Mouse (Mus musculus) cerebellum, postnatal 36 days (tissue): ENCODE measurements at regions not wholly inside any gene's neighbourhood (a gene's known extent, or its start where the extent isn't known, plus 50 kb on each side); places are given as distances from the start of the nearest gene placed in this dataset.
A peak's percentile ranks its signal among the peaks of the same experiment; 100 is the strongest.

Source experiments
- DNase-seq, 2 experiments: peaks; one replicate each; pipeline ENCODE4 v3.0.0; 2021 to 2022; ENCODE audit warnings: mixed read lengths in 2 of 2

DNA sequence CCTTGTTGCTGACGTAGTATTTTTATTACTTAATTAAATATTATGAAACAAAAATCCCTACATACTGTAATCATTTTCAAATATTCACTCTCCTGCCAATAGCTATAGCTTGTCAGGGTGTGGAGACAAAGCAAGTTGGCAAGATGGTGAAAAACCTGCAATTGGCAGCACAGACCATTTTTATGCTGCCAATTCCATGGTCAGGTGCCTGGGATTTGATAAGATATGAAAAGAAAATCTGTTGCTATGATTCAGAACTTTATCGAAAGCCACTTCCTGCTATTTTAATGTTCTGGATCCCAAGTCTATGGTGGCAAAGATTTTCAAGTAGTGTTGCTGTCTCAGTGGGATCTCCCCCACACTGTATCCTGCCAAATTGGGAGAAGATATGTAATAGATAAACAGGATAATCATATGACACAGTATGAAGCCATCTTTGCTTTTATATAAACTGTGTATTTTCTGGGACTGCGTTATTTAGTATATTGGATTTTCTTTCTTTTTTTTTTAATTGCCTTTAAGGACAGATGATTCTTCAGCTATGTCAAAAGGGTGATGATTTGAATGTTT, 165.3 kb upstream of the Lrrc3b start:
- peak; percentile 9 to 10 for DNase-seq

DNA sequence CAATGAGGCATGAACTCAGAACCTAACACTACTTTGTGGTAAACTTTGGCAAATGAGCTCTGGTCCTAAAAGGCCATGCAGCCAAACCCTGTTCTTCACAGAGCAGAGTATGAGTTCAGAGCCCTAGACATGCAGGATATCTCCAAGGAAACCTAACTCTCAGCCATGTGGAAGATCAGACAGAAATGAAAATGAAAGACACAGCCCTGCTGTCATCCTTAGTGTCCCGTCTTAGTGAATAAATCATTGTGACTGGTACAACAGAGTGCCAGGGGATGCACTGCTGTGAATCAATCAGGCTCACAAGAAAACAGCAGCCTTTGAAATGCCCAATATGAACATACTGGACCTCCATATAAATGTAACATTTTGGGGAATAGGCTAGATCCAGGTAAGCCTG, 171.4 kb upstream of the Lrrc3b start:
- DNase-seq = no peak

DNA sequence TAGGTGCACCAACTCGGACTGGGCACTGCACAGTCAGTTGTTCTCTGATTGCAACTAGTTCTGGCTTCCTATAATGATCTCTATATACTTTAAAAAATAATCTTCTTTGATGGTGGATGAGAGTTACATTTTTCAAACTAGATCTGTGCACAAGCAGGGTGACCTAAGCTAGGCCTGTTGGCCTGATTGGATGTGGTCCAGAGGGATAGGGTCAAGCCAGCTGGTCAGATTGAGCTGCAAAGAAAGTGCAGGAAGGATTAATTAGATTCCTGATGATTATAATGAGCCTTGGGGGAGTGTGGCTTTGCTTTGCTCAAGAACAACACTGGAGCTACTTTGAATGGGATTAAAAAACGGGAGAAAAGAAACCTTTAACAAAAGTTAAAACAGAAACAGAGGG, 195.8 kb upstream of the Lrrc3b start:
- peak; percentile 45 to 60 for DNase-seq

DNA sequence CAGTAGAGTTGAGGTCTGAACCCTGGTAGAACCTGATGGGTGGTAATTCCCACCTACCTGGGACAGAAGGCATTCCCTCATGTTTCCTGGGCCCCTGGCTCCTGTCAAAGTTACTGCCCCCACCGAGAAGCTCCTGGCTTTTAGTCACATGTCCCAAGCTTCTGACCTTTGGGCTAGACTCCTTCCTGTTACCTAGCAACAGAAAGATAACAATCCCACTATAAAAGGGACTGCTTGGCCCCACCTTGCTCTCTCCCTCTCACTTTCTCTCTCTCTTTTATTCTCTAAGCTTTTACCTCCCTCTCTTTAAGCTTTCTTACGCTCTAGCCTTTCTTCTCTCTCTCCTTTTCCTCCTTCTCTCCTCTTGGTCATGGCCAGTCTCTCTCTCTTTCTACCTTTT, 198.9 kb upstream of the Lrrc3b start:
- no peak for DNase-seq

DNA sequence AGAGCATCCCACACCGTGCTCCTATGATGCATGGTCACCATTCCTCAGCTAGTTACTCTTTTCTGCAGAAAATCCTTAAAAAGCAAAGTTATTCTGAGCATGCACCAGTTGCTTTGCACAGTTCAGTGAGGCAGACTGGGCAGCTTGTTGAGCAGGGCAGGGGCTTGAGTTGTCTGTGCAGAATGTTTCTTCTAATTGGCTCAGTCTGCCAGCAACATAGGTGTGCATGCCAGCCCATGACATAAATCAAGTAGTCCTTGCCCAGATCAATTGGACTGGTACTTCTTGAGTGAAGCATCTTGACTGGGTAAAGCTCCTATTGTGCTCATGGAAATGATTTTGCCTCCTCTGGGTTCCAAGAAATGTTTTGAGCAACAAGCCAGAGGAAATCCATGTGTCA, 200.1 kb upstream of the Lrrc3b start:
- DNase-seq = no peak

DNA sequence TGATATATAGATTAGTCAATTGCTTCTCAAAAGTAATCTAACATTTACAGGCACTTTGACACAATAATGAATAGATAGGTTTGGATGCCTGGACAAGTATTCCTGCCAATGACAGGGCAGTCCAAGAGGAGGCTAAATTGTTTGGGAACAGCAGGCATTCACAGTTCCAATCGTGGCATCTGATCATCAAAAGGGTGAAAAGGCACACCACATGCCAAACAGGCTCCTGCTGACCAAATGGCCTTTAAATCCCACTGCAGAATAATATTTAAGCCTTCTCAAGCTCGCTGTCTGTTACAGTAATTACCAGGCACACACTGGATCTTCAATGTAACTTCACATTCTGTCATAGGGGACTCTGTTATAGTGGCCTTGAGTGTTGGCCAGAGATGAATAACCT, 222.1 kb upstream of the Lrrc3b start:
- peak; percentile 34 to 57 for DNase-seq

DNA sequence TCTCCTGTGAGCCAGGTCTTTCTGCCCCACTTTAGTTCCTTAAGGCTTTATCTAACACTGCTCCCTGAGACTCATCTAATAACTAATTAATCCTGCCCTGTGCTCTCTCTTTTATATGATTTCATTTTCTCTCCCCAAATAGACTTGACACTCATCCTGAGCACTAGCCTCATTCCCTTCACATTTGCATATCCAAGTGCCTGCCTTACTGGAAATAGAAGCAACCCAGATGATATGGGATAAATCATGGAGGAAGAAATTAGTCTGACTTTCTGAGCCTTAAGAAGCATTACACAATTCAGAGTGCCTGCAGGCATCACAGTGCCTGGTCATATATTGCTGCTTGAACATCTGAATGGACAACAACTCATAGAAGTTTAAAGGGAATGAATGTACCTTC, 233.5 kb upstream of the Lrrc3b start:
- no peak for DNase-seq

DNA sequence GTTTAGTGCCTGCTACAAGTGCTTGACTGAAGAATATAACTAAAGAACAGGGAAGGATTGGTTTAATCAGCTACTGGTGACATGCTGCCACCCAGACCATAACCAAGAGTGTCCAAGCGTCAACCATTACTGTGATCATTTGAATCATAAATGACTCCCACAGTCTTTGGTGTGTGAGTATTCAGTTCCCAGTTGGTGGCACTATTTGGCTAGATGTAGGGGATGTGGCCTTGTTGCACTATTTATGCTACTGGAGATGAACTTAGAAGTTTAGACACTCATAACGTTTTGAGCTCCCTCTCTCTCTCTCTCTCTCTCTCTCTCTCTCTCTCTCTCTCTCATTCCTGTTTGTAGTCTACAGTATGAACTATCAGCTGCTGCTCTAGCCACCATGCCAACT, 238.4 kb upstream of the Lrrc3b start:
- DNase-seq = no peak

DNA sequence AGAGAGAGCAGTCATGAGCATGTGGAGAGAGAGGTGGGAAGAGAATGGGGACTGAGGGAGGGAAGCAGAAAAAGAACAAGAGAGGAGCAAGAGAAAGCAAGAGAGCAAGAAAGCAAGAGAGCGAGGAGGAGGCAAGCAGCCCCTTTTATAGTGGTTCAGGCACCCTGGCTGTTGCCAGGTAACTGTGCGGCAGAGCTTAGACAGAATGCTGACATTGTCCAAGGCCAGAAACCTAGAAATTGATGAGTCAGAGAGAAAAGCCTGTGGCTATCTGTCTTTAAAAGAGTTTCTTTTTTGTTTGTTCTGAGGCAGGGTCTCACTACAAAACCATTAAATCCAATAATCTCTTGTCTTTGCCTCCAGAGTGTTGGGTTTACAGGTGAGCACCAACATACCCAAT, 240.7 kb upstream of the Lrrc3b start:
- DNase-seq = no peak

DNA sequence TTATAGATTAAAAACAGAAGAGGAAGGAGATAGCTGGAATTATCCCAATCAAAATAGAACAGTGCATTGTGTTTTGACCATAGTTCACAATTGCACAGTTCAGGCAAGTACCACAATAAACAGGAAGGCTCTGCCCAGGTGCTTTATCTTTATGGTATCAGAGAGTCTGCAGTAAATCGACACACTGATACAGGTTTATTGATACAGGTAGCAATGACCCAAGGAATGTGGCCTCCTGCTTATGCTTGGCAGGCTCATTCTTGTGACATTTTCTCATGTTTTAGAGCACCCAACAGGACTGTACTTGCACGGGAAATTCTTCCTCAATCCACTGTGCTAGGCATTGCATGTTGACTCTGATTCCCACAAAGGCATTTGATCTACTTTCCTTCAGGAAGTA, 259.2 kb upstream of the Lrrc3b start:
- no peak for DNase-seq

DNA sequence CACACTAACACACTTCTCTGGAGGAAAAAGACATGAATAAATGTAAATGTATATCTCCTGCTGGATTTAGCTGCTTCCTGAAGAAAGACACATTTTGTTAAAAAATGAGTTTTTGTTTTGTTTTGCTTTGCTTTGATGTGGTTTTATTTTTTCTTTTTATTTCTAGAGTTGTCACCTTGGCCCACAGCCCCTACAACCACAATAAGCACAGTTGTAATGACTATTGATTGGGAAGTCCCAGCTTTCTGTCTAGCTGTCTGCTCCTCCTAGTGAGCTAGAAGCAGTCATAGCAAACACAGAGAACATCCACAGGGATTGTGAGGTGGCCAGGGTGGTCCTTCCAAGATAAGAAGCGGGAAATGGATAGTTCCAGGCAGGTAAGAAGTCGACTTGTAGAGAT, 259.8 kb upstream of the Lrrc3b start:
- no peak for DNase-seq

DNA sequence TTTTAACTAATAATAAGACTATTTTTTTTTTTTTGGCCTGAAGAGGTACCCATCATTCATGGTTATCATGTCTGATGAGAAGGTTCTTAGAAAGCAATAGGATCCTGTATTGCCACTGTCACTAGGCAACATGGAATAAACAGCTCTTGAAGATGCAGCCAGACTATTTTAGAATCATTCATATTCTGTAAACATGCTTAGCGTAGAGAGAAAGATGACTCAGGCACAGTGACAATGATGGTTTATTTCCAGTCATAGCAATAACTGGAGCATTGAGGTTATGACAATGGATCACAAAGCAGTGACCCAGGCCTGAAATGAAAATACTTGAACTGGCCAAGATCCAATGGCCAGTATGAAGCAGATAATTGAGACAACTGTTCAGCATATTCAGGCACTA, 283.3 kb upstream of the Lrrc3b start:
- DNase-seq = no peak

DNA sequence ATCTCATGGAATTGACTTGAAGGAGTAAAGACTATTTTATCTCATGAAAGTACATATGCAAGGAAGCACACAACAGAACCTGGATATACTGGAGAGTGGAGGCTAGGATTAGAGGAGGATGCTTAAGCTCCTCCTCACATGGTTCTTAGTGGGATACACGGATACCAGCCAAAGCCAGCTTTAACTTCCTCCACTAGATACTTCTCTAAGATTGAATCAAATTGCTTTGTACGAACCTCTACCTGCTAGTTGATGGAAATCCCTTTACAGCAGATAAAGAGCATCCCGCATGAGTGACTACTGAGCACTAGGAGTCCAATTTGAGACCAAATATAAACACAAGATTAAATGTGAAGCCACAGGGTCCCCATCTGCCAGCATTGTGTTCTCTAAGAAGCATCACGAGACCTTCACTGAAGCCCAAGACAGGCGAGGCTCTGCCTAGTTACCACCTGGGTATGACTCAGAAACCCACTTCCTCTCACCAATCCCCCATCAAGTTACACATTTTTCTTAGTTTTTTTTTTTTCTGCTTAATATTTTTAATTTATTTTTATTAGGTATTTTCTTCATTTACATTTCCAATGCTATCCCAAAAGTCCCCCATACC, 307.9 kb upstream of the Lrrc3b start:
- peak; percentile 13 to 16 for DNase-seq

DNA sequence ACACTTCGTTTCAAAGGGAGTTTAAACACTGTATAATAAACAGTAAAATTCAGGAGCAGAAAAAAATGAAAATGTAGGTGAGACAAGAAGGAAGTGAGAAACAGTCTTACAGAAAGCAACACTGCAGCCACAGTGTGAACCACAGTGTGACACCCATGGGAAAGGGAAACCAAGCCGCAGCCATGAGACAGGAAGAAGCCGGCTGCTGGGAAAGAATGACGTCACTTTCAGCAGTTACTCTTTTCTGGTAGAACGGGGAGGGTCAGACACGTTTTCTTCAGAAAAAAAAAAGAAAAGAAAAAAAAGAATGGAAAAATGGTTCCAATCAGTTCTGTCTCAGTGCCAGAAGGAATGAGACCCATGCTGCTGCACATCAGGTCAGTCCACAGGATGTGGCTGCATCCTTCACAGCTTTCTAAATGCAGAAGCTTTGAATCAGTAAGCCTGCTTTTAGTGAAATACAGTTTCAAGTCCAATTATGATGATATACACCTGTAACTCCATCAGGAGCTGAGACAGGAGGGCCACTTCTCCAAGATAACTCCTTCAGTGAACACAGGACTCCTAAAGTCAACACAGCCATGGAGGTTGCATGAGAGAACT, 331.2 kb upstream of the Lrrc3b start:
- no peak for DNase-seq

DNA sequence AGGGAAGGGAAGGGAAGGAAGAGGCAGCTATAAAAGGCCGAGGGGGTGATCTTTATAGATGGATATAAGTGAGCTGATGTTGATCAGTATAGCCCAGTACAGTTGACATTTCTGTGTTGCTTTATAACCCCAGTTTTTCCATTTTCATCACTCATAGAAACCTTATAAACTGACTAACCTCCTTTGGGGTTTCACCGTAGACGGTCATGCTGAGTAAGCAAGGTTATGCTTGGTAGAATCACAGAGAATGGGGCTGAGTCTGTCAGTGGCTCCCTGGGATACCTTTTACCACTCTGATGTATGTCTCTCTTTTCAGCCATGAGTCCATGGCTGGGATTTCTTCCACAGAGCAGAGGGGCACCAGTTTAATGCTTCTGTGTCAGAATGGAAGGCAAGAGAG, 345.9 kb upstream of the Lrrc3b start:
- DNase-seq = peak in 1 of 2 experiments; percentile 23

DNA sequence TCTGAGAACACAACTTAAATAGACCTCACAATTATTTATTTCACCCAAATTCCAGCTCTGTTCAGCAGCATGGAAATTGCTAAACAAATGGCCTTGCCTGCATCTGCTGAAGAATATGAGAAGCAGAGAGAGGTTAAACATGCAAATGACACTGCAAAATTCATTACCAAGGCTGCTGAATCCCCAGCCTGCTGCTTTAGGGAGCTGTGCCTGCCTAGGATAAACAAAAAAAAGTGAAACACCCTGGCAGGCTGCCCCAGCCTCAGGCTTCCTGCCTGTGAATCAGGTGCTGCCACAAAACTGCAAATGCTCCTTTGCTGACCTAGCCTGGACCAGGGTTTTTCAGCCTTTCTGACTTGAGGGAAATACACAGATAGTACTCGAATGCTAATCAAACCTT, 346.4 kb upstream of the Lrrc3b start:
- peak; percentile 88 to 91 for DNase-seq

DNA sequence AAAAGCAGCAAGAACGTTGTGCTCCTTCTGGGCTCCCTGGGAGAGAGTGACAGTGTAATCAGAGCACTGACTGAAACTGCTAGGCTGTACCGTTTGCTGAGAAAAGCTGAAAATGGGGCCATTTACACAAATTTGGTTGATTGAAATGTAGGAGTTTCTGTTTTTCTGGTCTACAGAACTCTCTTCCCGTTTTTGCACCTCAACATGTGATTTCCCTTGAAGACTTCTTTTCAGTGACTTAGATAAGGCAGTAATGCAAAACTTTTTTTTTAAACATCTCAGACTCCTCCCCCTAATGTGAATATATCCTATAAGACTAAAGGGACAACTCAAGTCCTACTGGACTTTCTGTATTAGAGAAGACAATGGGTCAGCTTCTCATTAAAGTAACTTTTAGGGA, 356.9 kb upstream of the Lrrc3b start:
- DNase-seq = no peak

DNA sequence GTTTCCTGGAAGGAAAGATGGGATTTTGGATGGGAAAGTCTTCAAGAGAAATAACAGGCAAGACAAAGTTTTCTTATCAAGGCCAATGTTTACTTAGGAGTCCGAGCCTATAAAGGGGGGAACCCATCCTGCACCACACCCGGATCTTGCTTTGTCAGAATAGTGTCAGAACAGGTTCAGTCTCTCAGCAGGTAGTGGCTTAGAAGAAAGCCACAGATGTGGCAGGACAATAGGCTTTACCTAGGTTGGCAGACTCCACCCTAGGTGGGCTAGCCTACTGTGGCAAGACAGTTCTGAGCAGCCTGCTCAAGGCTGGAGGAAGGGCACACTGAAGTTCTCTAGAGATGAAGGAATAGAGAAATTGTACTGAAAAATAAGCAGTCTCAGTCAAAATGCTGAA, 358.2 kb upstream of the Lrrc3b start:
- DNase-seq = no peak

DNA sequence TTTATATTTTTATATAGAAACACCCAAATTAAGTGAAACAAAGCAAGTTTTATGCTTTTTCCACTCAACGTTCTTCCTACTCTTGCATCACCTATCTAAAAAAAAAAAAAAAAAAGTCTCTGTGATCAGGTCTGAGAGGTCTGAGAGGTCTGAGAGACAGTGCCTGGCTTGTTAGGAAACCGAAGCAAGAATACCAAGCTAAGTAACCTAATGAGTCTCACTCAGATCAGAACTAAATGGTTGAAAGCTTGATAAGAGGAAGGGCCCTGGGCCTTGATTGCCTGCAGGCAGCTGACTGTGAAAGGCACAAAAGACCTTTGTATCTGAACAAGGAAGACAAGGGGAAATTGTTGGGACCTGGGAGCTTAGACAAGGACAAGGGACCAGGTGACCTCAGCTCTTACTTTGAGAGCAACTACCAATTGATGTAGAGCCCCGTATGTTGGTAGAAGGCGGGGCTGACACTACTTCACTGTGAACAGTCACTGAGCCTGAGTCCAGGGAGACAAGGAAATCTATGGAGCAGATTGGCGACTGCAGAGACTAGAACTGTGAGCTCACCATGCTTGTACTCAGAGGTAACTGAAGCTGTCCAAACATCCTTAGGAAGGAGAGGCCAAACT, 362.8 kb upstream of the Lrrc3b start:
- DNase-seq = no peak

DNA sequence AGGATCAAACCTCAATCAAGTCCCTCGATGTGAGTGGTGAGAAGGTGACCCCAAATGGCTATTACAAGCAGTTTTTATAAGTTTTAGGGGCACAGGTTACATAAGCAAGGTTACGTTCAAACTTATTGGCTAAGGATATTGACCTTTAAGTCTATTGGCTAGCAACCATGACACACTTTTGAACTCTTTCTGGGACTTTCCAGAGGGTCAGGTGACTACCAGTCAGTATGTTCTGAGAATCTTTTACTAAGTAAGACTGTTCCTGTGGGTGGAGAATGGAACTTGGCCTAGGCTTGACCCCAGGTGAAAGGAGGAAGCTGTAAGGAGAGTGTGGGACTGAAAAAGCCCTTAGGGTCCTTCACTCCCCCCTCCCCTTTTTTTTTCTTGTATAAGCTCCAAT, 370.3 kb upstream of the Lrrc3b start:
- DNase-seq = no peak

DNA sequence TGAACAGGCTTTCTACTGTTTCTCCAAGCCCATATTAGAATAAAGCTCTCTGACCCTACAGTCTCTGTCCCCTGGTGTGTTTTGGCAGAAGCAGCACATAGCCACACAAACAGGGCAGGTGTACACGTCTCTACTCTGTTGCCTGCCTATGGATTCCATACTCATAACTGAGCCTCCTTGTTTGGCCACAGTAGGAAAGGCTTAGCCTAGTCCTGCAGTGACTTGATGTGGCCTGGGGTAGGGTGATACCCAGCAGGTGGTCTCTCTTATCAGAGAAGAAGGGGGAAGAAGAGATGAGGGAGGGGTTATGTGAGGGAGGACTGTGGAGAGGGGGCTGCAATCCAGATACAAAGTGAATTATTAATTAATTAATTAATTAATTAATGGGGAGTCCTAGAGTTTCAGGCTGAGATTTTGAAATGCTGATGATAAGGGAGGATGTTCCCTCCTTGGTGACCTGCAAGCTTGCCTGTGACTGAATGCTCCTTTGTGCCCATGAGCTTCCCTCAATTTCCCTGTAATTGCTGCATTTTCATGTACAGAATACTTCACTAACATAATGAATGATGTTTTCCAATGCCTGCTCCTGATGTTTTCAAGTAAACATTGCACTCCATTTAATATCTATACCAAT, 402.7 kb upstream of the Lrrc3b start:
- no peak for DNase-seq

DNA sequence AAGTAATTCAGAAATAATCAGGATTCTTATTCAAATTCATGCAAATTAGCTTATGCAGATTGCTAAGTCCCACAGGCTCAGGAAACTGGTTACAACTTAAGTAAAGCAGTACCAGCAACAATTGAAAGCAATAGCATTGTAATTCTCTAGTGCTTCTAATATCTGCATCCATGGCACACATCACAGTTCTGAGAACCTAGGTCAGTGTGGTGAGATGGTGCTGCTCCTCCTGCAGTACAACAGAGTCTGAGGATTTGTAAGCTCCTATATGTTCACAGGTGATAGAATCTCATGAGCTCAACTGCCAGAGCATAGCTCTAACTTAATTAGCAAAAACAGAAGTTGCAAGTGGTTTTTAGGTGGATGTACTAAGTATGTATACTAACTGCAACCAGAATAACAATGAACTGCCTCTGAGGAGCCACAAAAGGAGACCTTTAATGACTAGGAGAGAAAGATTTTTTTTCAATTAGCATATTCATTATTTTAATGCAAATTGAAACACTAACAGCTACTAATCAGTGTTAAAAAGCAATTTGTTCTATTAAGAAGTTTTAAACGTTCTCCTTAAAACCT, 403.3 kb upstream of the Lrrc3b start:
- DNase-seq = no peak

DNA sequence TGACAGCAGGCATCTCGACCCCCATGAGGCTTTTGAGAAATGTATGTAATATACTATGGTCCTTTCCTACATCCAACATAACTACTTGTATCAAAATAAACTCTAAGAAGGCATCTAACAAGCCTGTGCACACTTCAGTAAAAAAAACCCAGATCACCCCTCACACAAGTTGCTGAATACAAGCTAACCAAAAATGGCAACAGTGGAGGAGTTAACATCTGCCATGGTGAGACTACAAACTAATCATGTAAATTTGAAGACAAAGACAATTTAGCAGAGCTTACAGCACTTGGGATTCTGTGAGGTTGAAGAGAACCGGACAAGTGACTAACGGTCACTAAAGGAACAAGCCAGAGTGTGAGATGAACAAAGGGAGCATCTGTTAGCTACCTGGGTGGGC, 380.6 kb upstream of the Ngly1 start:
- no peak for DNase-seq

DNA sequence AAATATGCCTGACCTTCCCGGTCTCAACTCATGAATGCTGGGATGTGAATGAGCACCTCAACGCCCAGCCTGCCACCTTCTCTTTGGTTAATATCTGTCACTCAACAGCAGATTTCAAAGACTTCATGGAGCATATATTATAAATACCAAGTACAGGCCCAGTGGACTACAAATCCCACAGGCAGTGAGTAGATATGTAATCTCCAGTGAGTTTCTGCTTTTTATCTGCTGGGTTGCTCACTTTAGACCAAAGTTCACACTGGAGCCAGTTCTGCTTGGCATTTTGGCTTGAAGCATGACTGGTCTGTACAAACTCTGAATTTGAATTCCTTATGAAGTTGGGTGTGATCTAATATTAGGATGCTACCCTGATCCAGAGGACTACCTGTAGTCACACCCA, 377.1 kb upstream of the Ngly1 start:
- DNase-seq = no peak
